Mouse (Mus musculus): ENCODE results near the gene Olfr64.

Olfr64 gene

GRCm38 (mm10) chr7:103894385-103894784 lies at the start of gene Olfr64:
Gene Olfr64, minus strand, starts transcription at chr7:103894485.
- no peak for DNase-seq

GRCm38 (mm10) chr7:103942730-103943129 lies 48.4 kb upstream of the Olfr64 start:
- DNase-seq = peak; percentile 36

- no peak for DNase-seq
Observed at GRCm38 (mm10) chr7:103934264-103934663, 40.0 kb upstream of the Olfr64 start, which contains the start of gene Olfr632. Gene Olfr632, plus strand, starts transcription at chr7:103934347.

- no peak for DNase-seq
Observed at GRCm38 (mm10) chr7:103928525-103928924, 34.2 kb upstream of the Olfr64 start, which contains the start of gene Olfr631. Gene Olfr631, plus strand, starts transcription at chr7:103928825.

GRCm38 (mm10) chr7:103915338-103915737 lies 21.1 kb upstream of the Olfr64 start:
- DNase-seq = no peak

- no peak for DNase-seq
Observed at GRCm38 (mm10) chr7:103912969-103913511, 18.8 kb upstream of the Olfr64 start.

- no peak for DNase-seq
Observed at GRCm38 (mm10) chr7:103910047-103910446, 15.8 kb upstream of the Olfr64 start.

GRCm38 (mm10) chr7:103903187-103903586 lies 8.9 kb upstream of the Olfr64 start, which contains the start of gene Olfr65:
Gene Olfr65, plus strand, starts transcription at chr7:103903487.
- DNase-seq = no peak

GRCm38 (mm10) chr7:103886152-103886551 lies 8.1 kb downstream of the Olfr64 start, which contains the start of gene Olfr66:
Gene Olfr66, minus strand, starts transcription at chr7:103886252.
- DNase-seq = no peak

GRCm38 (mm10) chr7:103877093-103877492 lies 17.2 kb downstream of the Olfr64 start:
- no peak for DNase-seq

GRCm38 (mm10) chr7:103874451-103874850 lies 19.8 kb downstream of the Olfr64 start:
- DNase-seq = no peak

- no peak for DNase-seq
Observed at GRCm38 (mm10) chr7:103873064-103873463, 21.2 kb downstream of the Olfr64 start.

- DNase-seq = no peak
Observed at GRCm38 (mm10) chr7:103870667-103871066, 23.6 kb downstream of the Olfr64 start.

- DNase-seq = no peak
Observed at GRCm38 (mm10) chr7:103865716-103866115, 28.6 kb downstream of the Olfr64 start.

- DNase-seq = no peak
Observed at GRCm38 (mm10) chr7:103861531-103861930, 32.8 kb downstream of the Olfr64 start.

- DNase-seq = peak; percentile 1
Observed at GRCm38 (mm10) chr7:103860855-103861254, 33.4 kb downstream of the Olfr64 start.

GRCm38 (mm10) chr7:103859076-103859475 lies 35.2 kb downstream of the Olfr64 start:
- no peak for DNase-seq

- DNase-seq = no peak
Observed at GRCm38 (mm10) chr7:103854669-103855068, 39.6 kb downstream of the Olfr64 start.

- no peak for DNase-seq
Observed at GRCm38 (mm10) chr7:103853090-103853489, 41.2 kb downstream of the Olfr64 start, which contains the start of gene Hbb-y. Gene Hbb-y, minus strand, starts transcription at chr7:103853216.

- no peak for DNase-seq
Observed at GRCm38 (mm10) chr7:103844525-103845325, 49.6 kb downstream of the Olfr64 start.

- DNase-seq = no peak
Observed at GRCm38 (mm10) chr7:103843034-103843433, 51.3 kb downstream of the Olfr64 start, which contains the start of gene Hbb-bh1. Gene Hbb-bh1, minus strand, starts transcription at chr7:103843164.

- DNase-seq = no peak
Observed at GRCm38 (mm10) chr7:103840268-103840667, 54.0 kb downstream of the Olfr64 start, which contains the start of gene Hbb-bh2. Gene Hbb-bh2, minus strand, starts transcription at chr7:103840520.
